ENCODE assay signal across 7 mouse cellular contexts in genomic region chr7:100930619-100931315, GRCm38 (mm10). TPM values are rescaled to one million over a fixed set of nuclear protein-coding genes. Genes with fewer than 3 reads are reported as not detected.
DNase-seq lines count a peak whose midpoint lies in the region; ATAC-seq and TF ChIP-seq lines count a peak whose summit lies in the region.

No protein-coding gene starts in this region.

- peak; percentile 17; the same call in 1 of the 2 replicates for ATAC-seq in lung, embryonic 15.5 days (ENCODE audit: borderline replicate concordance, extremely low read depth, low FRiP score, low TSS enrichment)
- ATAC-seq in stomach, embryonic 15.5 days (ENCODE audit: insufficient read depth, low FRiP score, low read depth), result no peak
- no peak for ATAC-seq in frontal cortex, adult (ENCODE audit: low TSS enrichment)

- no peaks in the 10 kb centered on the region for H3K9me3 ChIP-seq in E14TG2a.4 (ENCODE audit: low read length)
- H3K9me3 ChIP-seq in lung, embryonic 15.5 days, result no peaks in the 10 kb centered on the region
- H3K9me3 ChIP-seq in stomach, embryonic 15.5 days, result no peaks in the 10 kb centered on the region

- H3K9ac ChIP-seq in lung, embryonic 15.5 days, result peak overlapping the region; percentile 85
- peak overlapping the region; percentile 73 for H3K9ac ChIP-seq in stomach, embryonic 15.5 days

- WGBS in lung, embryonic 15.5 days, result 2% methylated on average over 50 of the region's 53 CpGs
- WGBS in stomach, embryonic 15.5 days, result 3% methylated on average over 53 of the region's 53 CpGs

- peak; percentile 68 for DNase-seq in adrenal gland, postnatal 10 days
- DNase-seq in gastrocnemius, postnatal 4 days (ENCODE audit: low spot score in 2 of 2), result peak; percentile 66 to 78
- peak; percentile 78 for DNase-seq in kidney, adult 18-20 months

- H3K27ac ChIP-seq in lung, embryonic 15.5 days, result peak overlapping the region; percentile 100
- peak overlapping the region; percentile 99 for H3K27ac ChIP-seq in stomach, embryonic 15.5 days

- peak overlapping the region; percentile 88 for H3K4me3 ChIP-seq in E14TG2a.4 (replicated peaks; ENCODE audit: low read length)
- H3K4me3 ChIP-seq in lung, embryonic 15.5 days, result peak overlapping the region; percentile 76
- peak overlapping the region; percentile 75 for H3K4me3 ChIP-seq in stomach, embryonic 15.5 days (replicated peaks)

- H3K4me2 ChIP-seq in lung, embryonic 15.5 days, result peak overlapping the region; percentile 93
- peak overlapping the region; percentile 86 for H3K4me2 ChIP-seq in stomach, embryonic 15.5 days

- peaks cover 54% of the 10 kb centered on the region for H3K27me3 ChIP-seq in E14TG2a.4 (ENCODE audit: insufficient read depth, low read length)
- H3K27me3 ChIP-seq in lung, embryonic 15.5 days, result no peaks in the 10 kb centered on the region
- no peaks in the 10 kb centered on the region for H3K27me3 ChIP-seq in stomach, embryonic 15.5 days (replicated peaks)

- no peak for TF ChIP-seq CTCF in E14TG2a.4 (conservative IDR thresholded peaks at IDR 0.05; ENCODE audit: low read length)

- H3K36me3 ChIP-seq in E14TG2a.4 (ENCODE audit: insufficient read depth, low read length), result peaks cover 46% of the 10 kb centered on the region
- H3K36me3 ChIP-seq in lung, embryonic 15.5 days, result 0 out of 2 replicates have a peak, but pooled peaks cover 4% of the 10 kb centered on the region
- H3K36me3 ChIP-seq in stomach, embryonic 15.5 days, result no peaks in the 10 kb centered on the region

- H3K4me1 ChIP-seq in E14TG2a.4 (replicated peaks; ENCODE audit: low read depth, low read length), result peaks cover 61% of the 10 kb centered on the region
- H3K4me1 ChIP-seq in lung, embryonic 15.5 days, result peaks cover 56% of the 10 kb centered on the region
- peaks cover 51% of the 10 kb centered on the region for H3K4me1 ChIP-seq in stomach, embryonic 15.5 days

RNA-seq across cellular contexts. Expression of gene Arhgef17, which starts 1.1 kb away (rescaled TPM):
- total RNA-seq in adrenal gland, postnatal 10 days (2021), result 10 to 100 TPM; 35.2 to 43.2 TPM
- 10 to 100 TPM; 40.4 to 43.6 TPM for total RNA-seq in gastrocnemius, postnatal 4 days (2021)
- 10.8 TPM in 2 replicates for polyA plus RNA-seq in lung, embryonic 15.5 days (2015; fragmentation: Nextera tagmentation; extraction: Ambion mirVana)
- polyA plus RNA-seq in stomach, embryonic 15.5 days (2015; fragmentation: Nextera tagmentation; extraction: Ambion mirVana), result 6.2 and 7.9 TPM in 2 replicates

RNA-seq across cellular contexts. Expression of gene P2ry6, which starts 43.7 kb away (rescaled TPM):
- 1 to 10 TPM; 3.8 to 4.2 TPM for total RNA-seq in adrenal gland, postnatal 10 days (2021)
- total RNA-seq in gastrocnemius, postnatal 4 days (2021), result 1 to 10 TPM; 5.8 to 7.4 TPM
- 9.6 and 9.9 TPM in 2 replicates for polyA plus RNA-seq in lung, embryonic 15.5 days (2015; fragmentation: Nextera tagmentation; extraction: Ambion mirVana)
- 8.0 and 8.2 TPM in 2 replicates for polyA plus RNA-seq in stomach, embryonic 15.5 days (2015; fragmentation: Nextera tagmentation; extraction: Ambion mirVana)
